Mouse (Mus musculus): ENCODE measurements around the gene Parp11. TPM values are rescaled to one million over a fixed set of nuclear protein-coding genes. Genes with fewer than 3 reads are reported as not detected.

Parp11 gene
- polyA plus RNA-seq, 1 experiment, result 6.0 TPM

DNA sequence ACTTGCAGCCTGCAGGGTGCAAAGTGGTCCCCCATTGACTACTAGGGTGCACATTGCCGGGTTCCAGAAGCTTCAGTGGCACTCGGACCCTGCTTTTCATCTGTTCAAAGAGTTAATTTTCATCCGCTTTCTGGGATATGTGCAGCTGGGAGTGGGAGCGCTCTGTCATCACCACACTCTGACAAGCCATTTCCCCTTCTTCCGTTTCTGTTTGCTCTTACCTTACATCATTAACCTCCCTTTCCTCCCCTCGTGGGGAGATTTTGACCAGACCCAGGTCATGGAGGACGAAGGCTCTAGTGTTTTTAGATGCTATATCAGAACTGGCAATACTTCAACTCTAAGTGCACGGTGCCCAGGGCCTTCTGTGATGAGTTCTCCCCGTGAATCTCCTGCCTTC, 75.7 kb downstream of the Parp11 start:
- Histone ChIP-seq H3K27ac (ENCODE audit: insufficient read depth, low read depth, low read length) (no peak overlapping the region), H3K4me3 (ENCODE audit: insufficient read depth, low read depth, low read length) (no peak overlapping the region), H3K36me3 (ENCODE audit: control insufficient read depth, insufficient read depth, low read length) (no peaks in the 10 kb centered on the region), H3K27me3 (replicated peaks; ENCODE audit: control insufficient read depth, insufficient read depth, low read length) (no peaks in the 10 kb centered on the region), H3K4me1 (ENCODE audit: control insufficient read depth, insufficient read depth, low read length) (no peaks in the 10 kb centered on the region)
- no peak for DNase-seq
- 25% methylated on average over 9 of the region's 9 CpGs for WGBS
- TF ChIP-seq CTCF (conservative IDR thresholded peaks at IDR 0.05; ENCODE audit: insufficient read depth, insufficient read length, low read depth, low read length) (no peak), POLR2A (IDR thresholded peaks at IDR 0.05; ENCODE audit: low read depth, low read length) (no peak)

DNA sequence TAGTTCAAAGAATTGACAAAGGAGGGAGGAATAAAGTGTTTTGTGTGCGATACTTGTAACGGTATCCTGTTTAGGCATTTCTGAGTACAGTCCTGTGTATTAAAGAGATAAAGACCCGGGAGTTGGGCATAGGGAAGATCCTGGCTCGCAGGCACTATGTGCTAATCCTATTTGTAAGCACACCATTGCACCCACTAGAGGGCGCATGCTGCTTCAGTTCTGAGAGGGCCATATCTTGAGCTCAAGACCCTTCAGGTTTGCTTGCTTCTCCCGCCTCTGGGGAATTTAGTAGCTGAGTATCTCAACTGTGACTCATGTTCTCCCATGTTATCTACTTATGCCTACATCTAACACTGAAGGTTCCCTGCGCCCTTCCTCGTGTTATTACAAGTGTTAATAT, 77.8 kb downstream of the Parp11 start:
- peak; percentile 38 for DNase-seq
- WGBS, result 45% methylated on average over 8 of the region's 8 CpGs

DNA sequence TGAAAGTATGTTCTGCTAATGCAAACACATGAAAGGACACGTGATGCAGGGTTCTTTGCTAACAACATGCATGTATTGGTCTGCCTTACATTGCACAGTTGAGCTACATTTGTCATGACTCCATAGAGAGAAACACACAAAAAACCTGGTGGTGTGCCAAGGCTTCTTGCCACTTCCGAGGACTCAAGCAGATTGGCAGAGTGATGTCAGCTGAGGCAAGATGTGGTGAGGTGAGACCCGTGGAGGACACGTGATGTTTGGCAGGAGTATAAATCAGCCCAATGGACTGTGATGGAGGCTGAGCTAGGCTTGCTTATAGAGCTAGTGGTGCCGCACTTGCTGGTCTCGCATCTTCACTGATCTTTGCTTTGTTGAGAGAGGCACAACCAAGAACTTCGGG, 82.0 kb downstream of the Parp11 start:
- no peak for TF ChIP-seq CTCF (conservative IDR thresholded peaks at IDR 0.05; ENCODE audit: insufficient read depth, insufficient read length, low read depth, low read length)
- TF ChIP-seq POLR2A (IDR thresholded peaks at IDR 0.05; ENCODE audit: low read depth, low read length), result no peak
- no peak for DNase-seq
- H3K4me3 ChIP-seq (ENCODE audit: insufficient read depth, low read depth, low read length), result no peak overlapping the region
- H3K27me3 ChIP-seq (replicated peaks; ENCODE audit: control insufficient read depth, insufficient read depth, low read length), result no peaks in the 10 kb centered on the region
- H3K4me1 ChIP-seq (ENCODE audit: control insufficient read depth, insufficient read depth, low read length), result no peaks in the 10 kb centered on the region
- no peak overlapping the region for H3K27ac ChIP-seq (ENCODE audit: insufficient read depth, low read depth, low read length)
- WGBS, result 78% methylated on average over 7 of the region's 7 CpGs
- no peaks in the 10 kb centered on the region for H3K36me3 ChIP-seq (ENCODE audit: control insufficient read depth, insufficient read depth, low read length)

More for the DNA sequence above, 77.8 kb downstream of the Parp11 start:
- no peaks in the 10 kb centered on the region for H3K36me3 ChIP-seq (ENCODE audit: control insufficient read depth, insufficient read depth, low read length)
- no peak overlapping the region for H3K4me3 ChIP-seq (ENCODE audit: insufficient read depth, low read depth, low read length)
- no peak for TF ChIP-seq POLR2A (IDR thresholded peaks at IDR 0.05; ENCODE audit: low read depth, low read length)
- TF ChIP-seq CTCF (conservative IDR thresholded peaks at IDR 0.05; ENCODE audit: insufficient read depth, insufficient read length, low read depth, low read length), result peak; percentile 77
- H3K27me3 ChIP-seq (replicated peaks; ENCODE audit: control insufficient read depth, insufficient read depth, low read length), result no peaks in the 10 kb centered on the region
- no peaks in the 10 kb centered on the region for H3K4me1 ChIP-seq (ENCODE audit: control insufficient read depth, insufficient read depth, low read length)
- no peak overlapping the region for H3K27ac ChIP-seq (ENCODE audit: insufficient read depth, low read depth, low read length)

GRCm38 (mm10) chr6:127529451-127529850, 82.8 kb downstream of the Parp11 start:
- no peak overlapping the region for H3K4me3 ChIP-seq (ENCODE audit: insufficient read depth, low read depth, low read length)
- no peaks in the 10 kb centered on the region for H3K36me3 ChIP-seq (ENCODE audit: control insufficient read depth, insufficient read depth, low read length)
- no peak overlapping the region for H3K27ac ChIP-seq (ENCODE audit: insufficient read depth, low read depth, low read length)
- TF ChIP-seq POLR2A (IDR thresholded peaks at IDR 0.05; ENCODE audit: low read depth, low read length) (no peak), CTCF (conservative IDR thresholded peaks at IDR 0.05; ENCODE audit: insufficient read depth, insufficient read length, low read depth, low read length) (no peak)
- DNase-seq, result peak; percentile 79
- 62% methylated on average over 2 of the region's 2 CpGs for WGBS
- no peaks in the 10 kb centered on the region for H3K4me1 ChIP-seq (ENCODE audit: control insufficient read depth, insufficient read depth, low read length)
- H3K27me3 ChIP-seq (replicated peaks; ENCODE audit: control insufficient read depth, insufficient read depth, low read length), result no peaks in the 10 kb centered on the region

GRCm38 (mm10) chr6:127530206-127530605, 83.6 kb downstream of the Parp11 start:
- Histone ChIP-seq H3K4me3 (ENCODE audit: insufficient read depth, low read depth, low read length) (no peak overlapping the region), H3K27me3 (replicated peaks; ENCODE audit: control insufficient read depth, insufficient read depth, low read length) (no peaks in the 10 kb centered on the region), H3K27ac (ENCODE audit: insufficient read depth, low read depth, low read length) (no peak overlapping the region), H3K36me3 (ENCODE audit: control insufficient read depth, insufficient read depth, low read length) (no peaks in the 10 kb centered on the region), H3K4me1 (ENCODE audit: control insufficient read depth, insufficient read depth, low read length) (no peaks in the 10 kb centered on the region)
- DNase-seq, result no peak
- TF ChIP-seq CTCF (conservative IDR thresholded peaks at IDR 0.05; ENCODE audit: insufficient read depth, insufficient read length, low read depth, low read length), result no peak
- TF ChIP-seq POLR2A (IDR thresholded peaks at IDR 0.05; ENCODE audit: low read depth, low read length), result no peak
- WGBS, result 43% methylated on average over 3 of the region's 3 CpGs

DNA sequence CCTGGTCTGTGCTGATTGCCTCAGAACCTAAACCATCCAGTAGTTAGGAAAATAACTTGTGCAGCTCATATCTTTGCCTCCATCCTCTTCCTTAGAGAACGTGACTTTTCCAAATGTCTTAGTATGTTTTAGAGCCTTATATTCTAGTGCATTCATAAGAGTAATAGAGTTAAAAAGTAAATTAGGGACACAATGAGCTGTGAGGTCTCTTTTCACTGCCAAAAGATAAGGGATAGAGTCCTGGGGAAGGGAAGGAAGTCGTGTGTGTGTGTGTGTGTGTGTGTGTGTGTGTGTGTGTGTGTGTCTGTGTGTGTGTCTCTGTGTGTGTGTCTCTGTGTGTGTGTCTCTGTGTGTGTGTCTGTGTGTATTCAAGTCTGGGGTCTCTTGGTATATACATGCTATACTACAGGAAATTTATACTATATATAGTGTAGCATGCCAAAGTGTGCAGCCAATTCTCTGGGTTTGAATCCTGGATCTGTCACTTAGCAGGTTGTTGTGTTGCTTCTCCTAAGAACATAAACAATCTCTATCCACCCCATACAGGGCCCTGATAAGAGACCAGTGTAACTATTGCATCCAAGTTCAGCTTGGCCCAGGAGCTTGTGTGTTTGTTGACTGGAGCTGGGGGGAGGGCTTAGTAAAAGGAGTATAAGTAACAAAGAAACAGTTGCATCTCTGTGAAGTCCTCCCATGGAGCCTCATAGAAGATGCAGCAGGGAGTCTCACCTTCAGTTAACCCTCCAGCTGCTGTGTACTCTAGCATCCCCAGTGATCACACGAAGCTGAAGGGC, 85.0 kb downstream of the Parp11 start:
- TF ChIP-seq POLR2A (IDR thresholded peaks at IDR 0.05; ENCODE audit: low read depth, low read length) (no peak), CTCF (conservative IDR thresholded peaks at IDR 0.05; ENCODE audit: insufficient read depth, insufficient read length, low read depth, low read length) (no peak)
- DNase-seq, result no peak
- no peaks in the 10 kb centered on the region for H3K4me1 ChIP-seq (ENCODE audit: control insufficient read depth, insufficient read depth, low read length)
- no peak overlapping the region for H3K4me3 ChIP-seq (ENCODE audit: insufficient read depth, low read depth, low read length)
- no peak overlapping the region for H3K27ac ChIP-seq (ENCODE audit: insufficient read depth, low read depth, low read length)
- no peaks in the 10 kb centered on the region for H3K36me3 ChIP-seq (ENCODE audit: control insufficient read depth, insufficient read depth, low read length)
- WGBS, result 55% methylated on average over 3 of the region's 3 CpGs
- H3K27me3 ChIP-seq (replicated peaks; ENCODE audit: control insufficient read depth, insufficient read depth, low read length), result no peaks in the 10 kb centered on the region

DNA sequence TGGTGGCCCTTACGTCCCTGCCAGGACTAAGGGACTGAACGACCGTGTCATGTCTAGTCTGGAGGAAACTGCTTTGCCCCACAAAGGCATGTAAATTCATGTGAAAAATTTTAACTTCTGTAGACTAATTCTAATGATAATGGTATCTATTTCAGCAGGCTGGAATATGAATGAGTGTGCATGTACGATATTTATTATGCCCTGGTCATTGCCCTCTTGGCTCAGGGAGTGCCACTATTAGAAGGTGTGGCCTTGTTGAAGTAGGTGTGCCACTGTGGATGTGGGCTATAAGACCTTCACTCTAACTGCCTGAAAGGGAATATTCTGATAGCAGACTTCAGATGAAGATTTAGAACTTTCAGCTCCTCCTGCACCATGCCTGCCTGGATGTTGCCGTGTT, 85.7 kb downstream of the Parp11 start:
- Histone ChIP-seq H3K4me1 (ENCODE audit: control insufficient read depth, insufficient read depth, low read length) (no peaks in the 10 kb centered on the region), H3K4me3 (ENCODE audit: insufficient read depth, low read depth, low read length) (no peak overlapping the region), H3K27me3 (replicated peaks; ENCODE audit: control insufficient read depth, insufficient read depth, low read length) (no peaks in the 10 kb centered on the region), H3K36me3 (ENCODE audit: control insufficient read depth, insufficient read depth, low read length) (no peaks in the 10 kb centered on the region), H3K27ac (ENCODE audit: insufficient read depth, low read depth, low read length) (no peak overlapping the region)
- no peak for DNase-seq
- WGBS, result 83% methylated on average over 5 of the region's 5 CpGs
- TF ChIP-seq CTCF (conservative IDR thresholded peaks at IDR 0.05; ENCODE audit: insufficient read depth, insufficient read length, low read depth, low read length) (no peak), POLR2A (IDR thresholded peaks at IDR 0.05; ENCODE audit: low read depth, low read length) (no peak)

All from kidney, adult 2 months (tissue).